Mouse (Mus musculus): Measurements from ENCODE around the gene Wnt7b. TPM values are rescaled to one million over a fixed set of nuclear protein-coding genes. Genes with fewer than 3 reads are reported as not detected.
A peak's percentile ranks its signal among the peaks of the same experiment; 100 is the strongest.

Wnt7b gene
- polyA plus RNA-seq, 1 experiment from 2014 or later, result 1.3 TPM

DNA sequence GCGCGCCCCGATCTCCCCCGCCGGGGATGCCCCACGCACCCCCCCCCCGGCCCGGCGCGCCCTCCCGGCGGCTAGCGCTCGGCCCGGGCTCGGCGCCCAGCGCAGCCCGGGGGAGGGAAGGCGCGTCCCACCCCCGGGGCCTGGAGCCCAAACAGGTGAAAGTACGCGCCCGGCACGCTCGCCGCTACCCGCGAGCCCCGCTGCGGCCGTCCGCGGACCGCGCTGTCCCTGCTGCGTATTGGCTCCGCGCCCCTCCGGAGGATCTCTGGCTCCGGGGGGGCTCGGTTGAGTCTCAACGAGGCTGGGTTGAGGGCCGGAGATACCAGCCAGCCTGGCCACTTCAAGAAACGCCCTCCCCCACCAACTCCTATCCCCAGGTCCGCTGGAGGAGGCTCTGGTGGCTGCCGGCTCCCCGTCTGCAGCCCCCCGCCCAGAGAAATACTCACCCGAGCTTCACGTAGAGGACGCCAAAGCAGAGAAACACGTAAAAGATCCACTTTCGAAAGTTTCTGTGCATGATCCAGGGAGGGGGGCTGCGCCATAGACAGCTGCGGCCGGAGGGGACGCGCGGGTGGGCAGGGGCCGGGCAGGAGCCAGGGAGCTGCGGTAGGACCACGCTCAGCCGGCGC is 1.2 kb downstream of the Wnt7b start:
- Histone ChIP-seq H3K36me3 (no peaks in the 10 kb centered on the region), H3K9me3 (replicated peaks) (no peaks in the 10 kb centered on the region), H3K27me3 (replicated peaks) (peaks cover 94% of the 10 kb centered on the region), H3K4me3 (peak overlapping the region; percentile 58), H3K9ac (peak overlapping the region; percentile 58), H3K4me1 (replicated peaks) (peaks cover 37% of the 10 kb centered on the region), H3K27ac (ENCODE audit: poor library complexity, severe bottlenecking) (no peak overlapping the region), H3K4me2 (peak overlapping the region; percentile 96)
- 2% methylated on average over 56 of the region's 66 CpGs for WGBS
- no peak for ATAC-seq (ENCODE audit: insufficient number of reproducible peaks, low FRiP score)

- Histone ChIP-seq H3K27me3 (replicated peaks) (peaks cover 94% of the 10 kb centered on the region), H3K27ac (ENCODE audit: poor library complexity, severe bottlenecking) (no peak overlapping the region), H3K4me1 (replicated peaks) (peaks cover 38% of the 10 kb centered on the region), H3K4me3 (peak overlapping the region; percentile 58), H3K9ac (peak overlapping the region; percentile 58), H3K4me2 (peak overlapping the region; percentile 96), H3K9me3 (replicated peaks) (no peaks in the 10 kb centered on the region), H3K36me3 (no peaks in the 10 kb centered on the region)
- ATAC-seq (ENCODE audit: insufficient number of reproducible peaks, low FRiP score), result no peak
- WGBS, result under 1% methylated on average over 47 of the region's 47 CpGs
Measured at GRCm38 (mm10) chr15:85580483-85580882, 1.8 kb downstream of the Wnt7b start.

DNA sequence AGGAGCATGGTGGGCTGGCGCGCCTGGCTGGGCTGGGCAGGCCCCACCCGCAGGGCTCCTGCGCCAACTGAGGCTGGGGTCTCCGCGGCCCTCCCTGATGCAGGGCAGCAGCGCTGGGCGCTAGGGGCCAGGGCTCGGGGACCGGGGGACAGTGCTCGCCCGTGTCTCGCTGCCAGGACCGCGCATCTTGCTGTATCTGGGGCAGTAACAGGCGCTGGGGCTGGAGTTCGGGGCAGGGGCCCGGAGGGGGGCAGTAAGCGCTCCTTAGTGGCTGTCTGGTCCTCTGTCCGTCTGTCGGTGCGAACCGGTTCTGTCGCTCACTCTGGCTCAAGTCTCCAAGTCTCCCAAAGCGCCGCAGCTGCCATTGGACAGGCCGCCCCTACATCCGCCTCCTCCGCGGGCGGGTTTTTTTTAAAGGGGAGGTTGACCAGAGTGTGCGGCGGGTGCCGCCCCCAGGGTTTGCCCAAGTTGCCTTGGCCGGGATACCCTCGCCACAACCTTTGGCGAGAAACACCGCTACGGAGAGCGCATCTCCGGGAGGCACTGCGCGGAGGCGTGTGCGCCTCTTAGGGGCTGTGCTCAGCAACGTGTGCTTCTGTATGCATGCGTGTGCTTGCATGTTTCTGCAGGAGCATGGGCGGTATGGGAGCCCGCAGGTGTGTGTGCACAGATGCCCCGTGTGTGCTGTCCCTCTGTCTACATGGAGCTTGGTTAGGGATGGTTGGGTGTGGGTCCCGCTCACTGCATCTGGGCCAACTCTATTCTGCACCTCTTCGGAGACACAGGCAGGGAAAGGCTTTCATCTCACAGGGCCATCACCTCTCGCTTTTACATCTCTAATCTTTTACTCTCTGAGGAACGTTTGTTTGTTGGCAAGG is 4.5 kb downstream of the Wnt7b start:
- Histone ChIP-seq H3K36me3 (no peaks in the 10 kb centered on the region), H3K4me3 (peak overlapping the region; percentile 29), H3K4me1 (replicated peaks) (peaks cover 38% of the 10 kb centered on the region), H3K4me2 (peak overlapping the region; percentile 54), H3K9ac (no peak overlapping the region), H3K27ac (ENCODE audit: poor library complexity, severe bottlenecking) (no peak overlapping the region), H3K27me3 (replicated peaks) (peaks cover 100% of the 10 kb centered on the region), H3K9me3 (replicated peaks) (no peaks in the 10 kb centered on the region)
- no peak for ATAC-seq (ENCODE audit: insufficient number of reproducible peaks, low FRiP score)
- WGBS, result 2% methylated on average over 54 of the region's 54 CpGs

- Histone ChIP-seq H3K27me3 (replicated peaks) (peaks cover 99% of the 10 kb centered on the region), H3K27ac (ENCODE audit: poor library complexity, severe bottlenecking) (no peak overlapping the region), H3K9me3 (replicated peaks) (no peaks in the 10 kb centered on the region), H3K4me2 (peak overlapping the region; percentile 54), H3K4me3 (peak overlapping the region; percentile 29), H3K36me3 (no peaks in the 10 kb centered on the region), H3K4me1 (replicated peaks) (peaks cover 36% of the 10 kb centered on the region), H3K9ac (no peak overlapping the region)
- no peak for ATAC-seq (ENCODE audit: insufficient number of reproducible peaks, low FRiP score)
- WGBS, result 2% methylated on average over 61 of the region's 61 CpGs
Measured at GRCm38 (mm10) chr15:85576511-85577440, 5.5 kb downstream of the Wnt7b start.

- Histone ChIP-seq H3K36me3 (no peaks in the 10 kb centered on the region), H3K27me3 (replicated peaks) (peaks cover 99% of the 10 kb centered on the region), H3K4me3 (peak overlapping the region; percentile 22), H3K4me2 (peak overlapping the region; percentile 54), H3K4me1 (replicated peaks) (peaks cover 29% of the 10 kb centered on the region), H3K9me3 (replicated peaks) (no peaks in the 10 kb centered on the region), H3K9ac (no peak overlapping the region), H3K27ac (ENCODE audit: poor library complexity, severe bottlenecking) (no peak overlapping the region)
- WGBS, result 2% methylated on average over 20 of the region's 20 CpGs
- no peak for ATAC-seq (ENCODE audit: insufficient number of reproducible peaks, low FRiP score)
Measured at GRCm38 (mm10) chr15:85576110-85576509, 6.2 kb downstream of the Wnt7b start.

- ATAC-seq (ENCODE audit: insufficient number of reproducible peaks, low FRiP score), result no peak
- Histone ChIP-seq H3K36me3 (no peaks in the 10 kb centered on the region), H3K9me3 (replicated peaks) (no peaks in the 10 kb centered on the region), H3K4me2 (no peak overlapping the region), H3K4me3 (no peak overlapping the region), H3K27ac (ENCODE audit: poor library complexity, severe bottlenecking) (no peak overlapping the region), H3K27me3 (replicated peaks) (peaks cover 96% of the 10 kb centered on the region), H3K4me1 (replicated peaks) (peaks cover 19% of the 10 kb centered on the region), H3K9ac (no peak overlapping the region)
- 72% methylated on average over 8 of the region's 8 CpGs for WGBS
Measured at GRCm38 (mm10) chr15:85574558-85574957, 7.7 kb downstream of the Wnt7b start.

GRCm38 (mm10) chr15:85574086-85574485 is 8.2 kb downstream of the Wnt7b start:
- Histone ChIP-seq H3K36me3 (no peaks in the 10 kb centered on the region), H3K9ac (no peak overlapping the region), H3K4me3 (no peak overlapping the region), H3K4me1 (replicated peaks) (peaks cover 19% of the 10 kb centered on the region), H3K27me3 (replicated peaks) (peaks cover 96% of the 10 kb centered on the region), H3K4me2 (no peak overlapping the region), H3K27ac (ENCODE audit: poor library complexity, severe bottlenecking) (no peak overlapping the region), H3K9me3 (replicated peaks) (no peaks in the 10 kb centered on the region)
- 72% methylated on average over 5 of the region's 5 CpGs for WGBS
- ATAC-seq (ENCODE audit: insufficient number of reproducible peaks, low FRiP score), result no peak

DNA sequence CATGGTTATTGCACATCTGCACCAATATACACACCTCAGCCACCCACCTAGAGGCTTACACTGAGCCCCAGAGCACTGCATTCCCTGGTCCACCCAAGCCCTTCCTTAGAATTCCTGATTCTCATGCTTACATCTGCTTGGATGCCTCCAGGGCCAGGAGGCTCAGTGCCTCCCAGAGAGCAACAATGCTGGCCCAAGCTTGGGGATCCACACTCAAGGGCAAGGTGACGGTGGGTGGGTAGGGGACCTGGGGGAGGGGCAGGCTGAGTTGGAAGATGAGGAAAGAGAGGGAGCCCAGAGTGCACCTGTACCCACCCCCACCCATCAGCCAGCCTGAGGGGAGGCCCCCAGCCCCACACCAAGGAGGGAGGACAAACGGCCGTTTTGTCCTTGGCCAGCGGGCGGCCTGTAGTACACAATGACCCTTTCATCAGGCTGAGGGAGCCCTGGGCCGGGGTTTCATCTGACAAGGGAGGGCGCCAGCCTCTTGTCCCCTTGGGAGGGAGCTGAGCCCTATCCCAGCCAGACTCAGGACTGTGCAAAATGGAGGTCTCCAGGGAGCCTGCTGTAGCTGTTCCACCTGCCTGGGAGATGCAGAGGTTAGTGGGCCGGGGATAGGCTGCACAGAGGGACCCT is 9.5 kb downstream of the Wnt7b start:
- Histone ChIP-seq H3K27me3 (replicated peaks) (peaks cover 86% of the 10 kb centered on the region), H3K9ac (no peak overlapping the region), H3K36me3 (no peaks in the 10 kb centered on the region), H3K4me2 (no peak overlapping the region), H3K27ac (ENCODE audit: poor library complexity, severe bottlenecking) (no peak overlapping the region), H3K4me3 (no peak overlapping the region), H3K4me1 (replicated peaks) (peaks cover 19% of the 10 kb centered on the region), H3K9me3 (replicated peaks) (no peaks in the 10 kb centered on the region)
- no peak for ATAC-seq (ENCODE audit: insufficient number of reproducible peaks, low FRiP score)
- 45% methylated on average over 8 of the region's 8 CpGs for WGBS

DNA sequence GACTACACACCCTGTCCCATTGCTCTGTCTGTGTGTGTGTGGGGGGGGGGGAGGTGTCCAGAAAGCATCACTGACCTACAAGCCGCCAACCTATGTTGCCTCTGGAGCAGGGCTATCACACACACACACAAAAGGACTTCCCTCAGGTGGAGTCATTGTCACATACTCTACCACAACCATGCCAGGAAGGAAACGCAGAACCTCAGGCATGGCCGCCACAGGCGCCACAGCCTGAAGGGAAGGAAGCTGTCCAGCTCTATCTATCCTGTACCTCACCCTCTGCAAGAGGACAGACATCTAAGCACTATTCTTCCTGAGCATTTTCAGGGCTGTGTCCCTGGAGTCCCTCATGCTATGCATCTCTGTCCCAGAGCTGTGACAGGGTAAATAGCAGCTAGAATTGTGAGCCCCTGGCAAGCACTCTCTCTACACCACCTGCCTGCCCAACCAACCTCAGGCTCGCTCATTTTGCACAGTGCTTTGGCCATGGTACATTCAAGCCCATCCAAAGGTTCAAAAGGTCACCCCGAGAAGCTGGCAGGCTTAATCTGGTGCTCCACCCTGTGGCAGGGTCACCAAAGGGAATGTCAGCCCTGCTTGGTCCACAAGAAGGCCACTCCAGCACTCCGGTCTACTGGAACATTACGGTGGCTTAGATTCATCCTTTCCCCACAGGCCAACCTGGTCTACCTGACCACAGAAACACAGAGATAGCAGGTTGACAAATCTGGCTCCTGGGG is 12.1 kb downstream of the Wnt7b start:
- 67% methylated on average over 8 of the region's 8 CpGs for WGBS
- 0 out of 2 replicates have a peak, but pooled peaks cover 12% of the 10 kb centered on the region for H3K4me1 ChIP-seq (replicated peaks)
- H3K4me3 ChIP-seq, result no peak overlapping the region
- no peak overlapping the region for H3K27ac ChIP-seq (ENCODE audit: poor library complexity, severe bottlenecking)
- H3K36me3 ChIP-seq, result no peaks in the 10 kb centered on the region
- ATAC-seq (ENCODE audit: insufficient number of reproducible peaks, low FRiP score), result no peak
- no peaks in the 10 kb centered on the region for H3K9me3 ChIP-seq (replicated peaks)
- H3K4me2 ChIP-seq, result no peak overlapping the region
- H3K9ac ChIP-seq, result no peak overlapping the region
- H3K27me3 ChIP-seq (replicated peaks), result peaks cover 67% of the 10 kb centered on the region

- 74% methylated on average over 2 of the region's 2 CpGs for WGBS
- peaks cover 58% of the 10 kb centered on the region for H3K27me3 ChIP-seq (replicated peaks)
- no peak overlapping the region for H3K9ac ChIP-seq
- no peak overlapping the region for H3K27ac ChIP-seq (ENCODE audit: poor library complexity, severe bottlenecking)
- ATAC-seq (ENCODE audit: insufficient number of reproducible peaks, low FRiP score), result no peak
- H3K4me1 ChIP-seq (replicated peaks), result 0 out of 2 replicates have a peak, but pooled peaks cover 12% of the 10 kb centered on the region
- no peaks in the 10 kb centered on the region for H3K9me3 ChIP-seq (replicated peaks)
- H3K36me3 ChIP-seq, result no peaks in the 10 kb centered on the region
- no peak overlapping the region for H3K4me2 ChIP-seq
- H3K4me3 ChIP-seq, result no peak overlapping the region
Measured at GRCm38 (mm10) chr15:85569167-85569797, 13.0 kb downstream of the Wnt7b start.

Measured in heart, embryonic 12.5 days (tissue).